Mouse (Mus musculus) midbrain, embryonic 16.5 days (tissue): ENCODE results near the gene Coro1a. TPM values are rescaled to one million over a fixed set of nuclear protein-coding genes. Genes with fewer than 3 reads are reported as not detected.

Experiments used
- ATAC-seq: fragments of 200-750 bp; cut with Nextera tagmentation; 2 replicates; pipeline ENCODE4 v1.8.0; 2017; ENCODE audit warnings: moderate TSS enrichment
- H3K27ac ChIP-seq: fragments of 300-500 bp; sonication (generic); 2 replicates; pipeline ENCODE4 v1.5.1; 2014; ENCODE audit warnings: mild to moderate bottlenecking, low read length, mixed read lengths
- H3K27me3 ChIP-seq: fragments of 300-500 bp; sonication (generic); 2 replicates; pipeline ENCODE4 v1.6.1; 2014; ENCODE audit warnings: low read depth, low read length, mixed read lengths; ENCODE audit not compliant: control insufficient read depth, insufficient read depth
- H3K36me3 ChIP-seq: fragments of 300-500 bp; sonication (generic); 2 replicates; pipeline ENCODE4 v1.6.1; 2014; ENCODE audit warnings: mild to moderate bottlenecking, low read length, moderate library complexity, mixed read lengths; ENCODE audit not compliant: control insufficient read depth, insufficient read depth
- H3K4me1 ChIP-seq: fragments of 300-500 bp; sonication (generic); 2 replicates; pipeline ENCODE4 v1.6.1; 2014; ENCODE audit warnings: mild to moderate bottlenecking, low read length, mixed read lengths; ENCODE audit not compliant: control insufficient read depth, insufficient read depth
- H3K4me2 ChIP-seq: fragments of 300-500 bp; sonication (generic); 2 replicates; pipeline ENCODE4 v1.6.1; 2014; ENCODE audit warnings: mild to moderate bottlenecking, low read length, mixed read lengths
- H3K4me3 ChIP-seq: fragments of 300-500 bp; sonication (generic); 2 replicates; pipeline ENCODE4 v1.5.1; 2014; ENCODE audit warnings: low read depth, mild to moderate bottlenecking, low read length, moderate library complexity, mixed read lengths
- H3K9ac ChIP-seq: fragments of 300-500 bp; sonication (generic); 2 replicates; pipeline ENCODE4 v1.6.1; 2014; ENCODE audit warnings: low read depth, low read length, mixed read lengths
- H3K9me3 ChIP-seq: fragments of 300-500 bp; sonication (generic); replicated peaks from 2 replicates; pipeline ENCODE4 v1.6.1; 2014; ENCODE audit warnings: mild to moderate bottlenecking, low read length, mixed read lengths; ENCODE audit not compliant: control insufficient read depth, poor library complexity, severe bottlenecking
- WGBS: fragments of 180-500 bp; shearing (Covaris S2); extraction: QIAGEN DNeasy Blood & Tissue Kit; methylation state at CpG from one replicate; pipeline ENCODE4 v1.1.7; 2014; 5-methylcytosine and 5-hydroxymethylcytosine counted together
- polyA plus RNA-seq: library from polyadenylated mRNA; unstranded; fragments of >200 nt; fragmentation: Nextera tagmentation; extraction: Ambion mirVana; gene quantifications from 2 replicates; pipeline ENCODE4 v1.2.1, GENCODE M21; 2015

Gene Coro1a
- polyA plus RNA-seq, 1 experiment from 2014 or later, result 122 TPM

DNA sequence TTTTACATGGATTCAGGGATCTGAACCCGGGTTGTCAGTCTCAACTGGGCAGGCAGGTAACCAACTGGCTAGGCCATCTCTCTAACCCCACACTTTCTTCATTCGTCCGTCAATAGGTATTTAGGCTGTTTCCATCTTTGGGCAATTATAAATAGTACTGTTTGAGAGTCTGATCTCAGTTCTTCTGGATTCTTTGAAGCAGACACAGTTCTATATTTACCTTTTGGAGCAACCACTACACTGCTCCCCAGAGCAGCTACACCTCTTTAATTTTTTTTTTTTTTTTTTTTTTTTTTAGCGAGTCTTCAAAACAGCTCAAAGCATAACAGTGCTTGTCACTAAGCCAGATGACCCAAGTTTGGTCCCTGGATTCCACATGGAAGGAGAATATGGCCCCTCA lies 8.1 kb upstream of the Coro1a start:
- Histone ChIP-seq H3K9ac (no peak overlapping the region), H3K4me2 (no peak overlapping the region), H3K4me3 (no peak overlapping the region), H3K36me3 (no peaks in the 10 kb centered on the region), H3K9me3 (no peaks in the 10 kb centered on the region), H3K27me3 (no peaks in the 10 kb centered on the region), H3K4me1 (no peaks in the 10 kb centered on the region), H3K27ac (no peak overlapping the region)
- 82% methylated on average over 4 of the region's 4 CpGs for WGBS
- no peak for ATAC-seq

- WGBS, result 66% methylated on average over 3 of the region's 3 CpGs
- Histone ChIP-seq H3K4me1 (no peaks in the 10 kb centered on the region), H3K36me3 (no peaks in the 10 kb centered on the region), H3K9me3 (peaks cover 4% of the 10 kb centered on the region), H3K9ac (no peak overlapping the region), H3K27ac (no peak overlapping the region), H3K27me3 (no peaks in the 10 kb centered on the region), H3K4me3 (no peak overlapping the region), H3K4me2 (no peak overlapping the region)
- no peak for ATAC-seq
Measured at GRCm38 (mm10) chr7:126711910-126712309, 4.3 kb upstream of the Coro1a start.

- H3K36me3 ChIP-seq, result no peaks in the 10 kb centered on the region
- 77% methylated on average over 4 of the region's 4 CpGs for WGBS
- H3K4me1 ChIP-seq, result peaks cover under 1% of the 10 kb centered on the region; the same call in 1 of the 2 replicates
- no peak for ATAC-seq
- no peak overlapping the region for H3K9ac ChIP-seq
- H3K27ac ChIP-seq, result no peak overlapping the region
- no peak overlapping the region for H3K4me3 ChIP-seq
- no peaks in the 10 kb centered on the region for H3K27me3 ChIP-seq
- peaks cover 4% of the 10 kb centered on the region for H3K9me3 ChIP-seq
- H3K4me2 ChIP-seq, result no peak overlapping the region
Measured at GRCm38 (mm10) chr7:126710266-126710665, 2.7 kb upstream of the Coro1a start.

DNA sequence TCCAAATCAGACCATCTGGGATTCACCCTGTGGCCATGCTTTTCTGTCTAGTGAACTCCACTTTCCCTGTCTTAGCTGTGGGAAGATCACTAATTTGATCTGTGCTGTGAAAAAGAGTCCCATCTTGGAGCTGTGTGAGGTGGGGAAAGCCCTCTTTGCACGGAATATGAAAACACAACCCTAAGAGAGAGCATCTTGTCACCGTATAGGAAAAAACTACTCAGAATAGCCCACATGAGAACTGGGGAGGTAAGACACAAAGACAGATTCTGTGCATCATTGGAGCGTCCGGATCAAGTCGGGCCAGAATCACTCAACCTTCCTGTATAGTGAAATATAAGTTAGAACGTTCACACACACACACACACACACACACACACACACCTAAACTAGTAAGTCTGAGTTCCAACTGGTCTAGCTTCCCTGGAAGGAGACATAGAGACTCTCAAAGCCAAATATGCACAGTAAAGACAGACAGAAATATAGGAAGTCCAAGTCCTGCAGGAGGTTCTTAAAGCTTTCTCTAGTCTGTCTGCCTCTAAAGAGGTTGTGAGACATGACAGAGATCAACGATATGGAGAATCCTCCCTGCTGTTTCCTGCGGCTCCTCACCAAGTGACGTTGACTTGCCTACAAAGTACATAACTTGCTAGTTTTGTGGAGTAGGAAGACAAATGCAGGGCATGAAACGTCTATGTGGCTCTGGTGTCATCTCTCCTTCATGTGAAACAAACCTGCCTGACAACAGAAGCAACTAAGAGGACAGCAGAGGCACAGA lies 777 bp upstream of the Coro1a start:
- WGBS, result 86% methylated on average over 10 of the region's 10 CpGs
- no peak overlapping the region for H3K9ac ChIP-seq

GRCm38 (mm10) chr7:126704121-126704980 lies 3.2 kb downstream of the Coro1a start:
- H3K4me1 ChIP-seq, result peaks cover 32% of the 10 kb centered on the region
- peak overlapping the region; percentile 88 for H3K4me3 ChIP-seq
- H3K9me3 ChIP-seq, result peaks cover 4% of the 10 kb centered on the region
- peak overlapping the region; percentile 65 for H3K4me2 ChIP-seq
- under 1% methylated on average over 39 of the region's 39 CpGs for WGBS
- peak overlapping the region; percentile 91 for H3K27ac ChIP-seq
- ATAC-seq, result peak; percentile 92
- no peaks in the 10 kb centered on the region for H3K27me3 ChIP-seq
- H3K9ac ChIP-seq, result peak overlapping the region; percentile 96
- H3K36me3 ChIP-seq, result peaks cover 9% of the 10 kb centered on the region

More for the DNA sequence above, 777 bp upstream of the Coro1a start:
- Histone ChIP-seq H3K36me3 (no peaks in the 10 kb centered on the region), H3K27me3 (no peaks in the 10 kb centered on the region), H3K9me3 (peaks cover 4% of the 10 kb centered on the region), H3K4me3 (no peak overlapping the region), H3K27ac (no peak overlapping the region), H3K4me2 (no peak overlapping the region), H3K4me1 (peaks cover 7% of the 10 kb centered on the region; the same call in 1 of the 2 replicates)
- ATAC-seq, result no peak

DNA sequence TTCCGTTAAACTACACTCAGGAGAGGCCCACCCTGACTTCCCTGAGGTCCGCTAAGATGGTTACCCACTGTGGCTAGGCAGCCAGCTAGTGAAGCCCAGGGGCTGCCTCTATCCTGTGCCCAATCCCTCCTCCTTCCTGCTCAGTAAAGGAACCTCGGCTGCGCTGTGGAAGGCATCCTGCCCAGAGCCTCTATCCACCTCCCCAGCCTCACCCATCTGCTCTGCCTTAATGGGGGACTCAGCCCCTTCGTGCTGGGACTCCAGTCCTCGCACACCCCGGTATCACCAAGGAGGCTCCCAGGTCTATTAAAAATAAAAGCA lies 3.9 kb downstream of the Coro1a start:
- 9% methylated on average over 7 of the region's 7 CpGs for WGBS
- Histone ChIP-seq H3K4me2 (peak overlapping the region; percentile 65), H3K4me3 (peak overlapping the region; percentile 88), H3K4me1 (peaks cover 32% of the 10 kb centered on the region), H3K36me3 (peaks cover 13% of the 10 kb centered on the region), H3K27ac (peak overlapping the region; percentile 91), H3K27me3 (no peaks in the 10 kb centered on the region), H3K9me3 (no peaks in the 10 kb centered on the region), H3K9ac (peak overlapping the region; percentile 96)
- peak; percentile 21; the same call in 1 of the 2 replicates for ATAC-seq

DNA sequence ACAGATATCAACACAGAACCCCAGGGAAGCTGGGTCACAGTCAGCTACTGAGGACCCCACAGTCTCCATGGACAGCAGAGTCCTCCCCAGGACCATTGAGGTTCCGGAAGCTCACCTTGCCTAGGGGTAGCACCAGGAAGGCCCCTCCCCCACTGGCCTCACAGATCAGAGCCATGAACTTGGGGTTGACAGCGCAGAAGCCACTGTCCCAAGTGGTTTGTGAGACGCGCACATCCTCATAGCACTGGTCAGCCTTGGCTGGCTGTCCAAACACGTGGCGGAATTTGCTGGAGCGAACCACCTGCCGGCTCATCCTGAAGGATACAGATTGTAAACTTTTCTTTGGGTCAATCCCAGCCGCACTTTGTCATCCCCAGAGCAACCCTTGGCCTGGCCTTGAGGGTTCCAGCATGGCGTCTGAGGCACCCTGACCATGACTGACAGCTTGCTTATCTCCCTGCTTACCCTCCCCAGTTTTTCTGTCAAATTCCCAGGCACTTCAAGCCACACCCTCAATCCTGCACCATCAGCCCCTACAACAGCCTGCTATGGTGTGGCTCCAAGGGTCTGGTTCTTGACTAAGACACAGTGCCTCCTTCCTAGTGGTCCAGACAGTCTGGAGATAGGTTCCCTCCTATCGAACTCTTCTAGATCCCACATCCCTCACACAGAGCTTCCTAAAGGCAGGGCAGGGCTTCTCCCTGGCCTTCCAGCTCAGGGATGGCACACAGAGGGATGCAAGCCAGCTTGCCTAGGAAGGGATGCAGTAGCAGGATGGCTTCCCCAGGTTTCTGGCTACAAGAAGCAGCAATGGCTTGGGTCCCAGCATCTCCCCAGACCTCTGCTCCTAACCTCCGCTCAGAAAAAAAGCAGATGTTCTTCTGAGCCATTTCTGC lies 4.5 kb downstream of the Coro1a start:
- peaks cover 32% of the 10 kb centered on the region for H3K4me1 ChIP-seq

GRCm38 (mm10) chr7:126702358-126702757 lies 5.2 kb downstream of the Coro1a start:
- H3K4me3 ChIP-seq, result no peak overlapping the region
- no peak for ATAC-seq
- H3K27ac ChIP-seq, result no peak overlapping the region
- H3K4me2 ChIP-seq, result peak overlapping the region; percentile 65
- H3K9ac ChIP-seq, result peak overlapping the region; percentile 96
- WGBS, result 78% methylated on average over 6 of the region's 6 CpGs
- H3K27me3 ChIP-seq, result no peaks in the 10 kb centered on the region
- H3K36me3 ChIP-seq, result peaks cover 15% of the 10 kb centered on the region
- peaks cover 34% of the 10 kb centered on the region for H3K4me1 ChIP-seq
- H3K9me3 ChIP-seq, result no peaks in the 10 kb centered on the region

More for the DNA sequence above, 4.5 kb downstream of the Coro1a start:
- no peaks in the 10 kb centered on the region for H3K9me3 ChIP-seq
- no peaks in the 10 kb centered on the region for H3K27me3 ChIP-seq
- 88% methylated on average over 12 of the region's 12 CpGs for WGBS
- H3K4me3 ChIP-seq, result peak overlapping the region; percentile 88
- peak overlapping the region; percentile 96 for H3K9ac ChIP-seq
- ATAC-seq, result no peak
- H3K36me3 ChIP-seq, result peaks cover 13% of the 10 kb centered on the region
- peak overlapping the region; percentile 65 for H3K4me2 ChIP-seq
- H3K27ac ChIP-seq, result peak overlapping the region; percentile 91
